Mouse (Mus musculus) limb, embryonic 13.5 days (tissue): ENCODE measurements around the gene Gm21680. TPM values are rescaled to one million over a fixed set of nuclear protein-coding genes. Genes with fewer than 3 reads are reported as not detected.
"Not testable (repeated sequence)": the region's sequence is repeated elsewhere in the genome, so short reads cannot be mapped to it uniquely, and the experiment has no call there.

Experiments
- ATAC-seq: fragments of 200-750 bp; cut with Nextera tagmentation; 2 replicates; pipeline ENCODE4 v1.8.0; 2017; ENCODE audit warnings: low read depth, moderate number of reproducible peaks, moderate TSS enrichment; ENCODE audit not compliant: low FRiP score
- H3K27ac ChIP-seq: fragments of 300-500 bp; sonication (generic); 2 replicates; pipeline ENCODE4 v1.5.1; 2015; ENCODE audit warnings: inconsistent platforms, mild to moderate bottlenecking, moderate library complexity
- H3K27me3 ChIP-seq: fragments of 300-500 bp; sonication (generic); 2 replicates; pipeline ENCODE4 v1.6.1; 2015; ENCODE audit warnings: mild to moderate bottlenecking, inconsistent platforms
- H3K36me3 ChIP-seq: fragments of 300-500 bp; sonication (generic); 2 replicates; pipeline ENCODE4 v1.6.1; 2015; ENCODE audit warnings: inconsistent platforms, mild to moderate bottlenecking, moderate library complexity
- H3K4me1 ChIP-seq: fragments of 300-500 bp; sonication (generic); 2 replicates; pipeline ENCODE4 v1.6.1; 2015; ENCODE audit warnings: inconsistent platforms
- H3K4me2 ChIP-seq: fragments of 300-500 bp; sonication (generic); replicated peaks from 2 replicates; pipeline ENCODE4 v1.6.1; 2015; ENCODE audit warnings: inconsistent platforms, mild to moderate bottlenecking, moderate library complexity
- H3K4me3 ChIP-seq: fragments of 300-500 bp; sonication (generic); 2 replicates; pipeline ENCODE4 v1.5.1; 2015; ENCODE audit warnings: moderate library complexity, mild to moderate bottlenecking, inconsistent platforms
- H3K9ac ChIP-seq: fragments of 300-500 bp; sonication (generic); 2 replicates; pipeline ENCODE4 v1.6.1; 2015; ENCODE audit warnings: mild to moderate bottlenecking, inconsistent platforms
- H3K9me3 ChIP-seq: fragments of 300-500 bp; sonication (generic); 2 replicates; pipeline ENCODE4 v1.6.1; 2016; ENCODE audit warnings: inconsistent platforms
- WGBS: fragments of 180-500 bp; shearing (Covaris S2); methylation state at CpG from one replicate; pipeline ENCODE4 v1.1.7; 2015; 5-methylcytosine and 5-hydroxymethylcytosine counted together
- polyA plus RNA-seq: library from polyadenylated mRNA; unstranded; fragments of >200 nt; fragmentation: Nextera tagmentation; extraction: Ambion mirVana; gene quantifications from 2 replicates; pipeline ENCODE4 v1.2.1, GENCODE M21; 2015

The Gm21680 gene
- 0.15 TPM in 1 of 2 replicates, not detected in the other for polyA plus RNA-seq

GRCm38 (mm10) chr5:25972563-25972962 is at the start of gene Gm21680:
TSS of gene Gm21680 (minus strand) at chr5:25972663.
- not testable (repeated sequence) for H3K4me1 ChIP-seq, H3K4me3 ChIP-seq, ATAC-seq, H3K27ac ChIP-seq, H3K4me2 ChIP-seq, H3K27me3 ChIP-seq, H3K9ac ChIP-seq, H3K9me3 ChIP-seq, H3K36me3 ChIP-seq
- no CpG with 5 or more reads among the region's 2 CpGs for WGBS

DNA sequence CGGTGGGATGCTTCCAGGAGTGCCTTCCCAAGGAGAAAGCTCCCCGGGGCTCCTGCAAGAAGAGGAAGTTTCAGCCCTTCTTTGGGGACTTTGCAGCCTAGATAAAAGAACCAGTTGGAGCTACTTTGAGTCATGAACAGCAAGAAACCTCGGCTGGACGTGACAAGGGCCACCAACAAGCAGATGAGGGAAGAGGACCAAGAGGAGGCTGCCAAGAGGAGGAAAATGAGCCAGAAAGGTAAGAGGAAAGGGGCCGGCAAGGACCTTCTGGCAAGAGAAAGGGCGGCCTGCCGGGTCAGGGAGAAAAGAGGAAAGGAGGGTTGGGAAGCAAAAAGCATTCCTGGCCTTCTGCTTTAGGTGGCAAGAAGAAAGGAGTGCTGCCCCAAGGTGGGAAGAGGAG is 35.2 kb upstream of the Gm21680 start:
- not testable (repeated sequence) for H3K4me2 ChIP-seq, H3K4me3 ChIP-seq, H3K9ac ChIP-seq, ATAC-seq, H3K36me3 ChIP-seq, H3K4me1 ChIP-seq, H3K27ac ChIP-seq, H3K9me3 ChIP-seq
- 64% methylated on average over 7 of the region's 7 CpGs for WGBS
- H3K27me3 ChIP-seq, result peaks cover 17% of the 10 kb centered on the region

DNA sequence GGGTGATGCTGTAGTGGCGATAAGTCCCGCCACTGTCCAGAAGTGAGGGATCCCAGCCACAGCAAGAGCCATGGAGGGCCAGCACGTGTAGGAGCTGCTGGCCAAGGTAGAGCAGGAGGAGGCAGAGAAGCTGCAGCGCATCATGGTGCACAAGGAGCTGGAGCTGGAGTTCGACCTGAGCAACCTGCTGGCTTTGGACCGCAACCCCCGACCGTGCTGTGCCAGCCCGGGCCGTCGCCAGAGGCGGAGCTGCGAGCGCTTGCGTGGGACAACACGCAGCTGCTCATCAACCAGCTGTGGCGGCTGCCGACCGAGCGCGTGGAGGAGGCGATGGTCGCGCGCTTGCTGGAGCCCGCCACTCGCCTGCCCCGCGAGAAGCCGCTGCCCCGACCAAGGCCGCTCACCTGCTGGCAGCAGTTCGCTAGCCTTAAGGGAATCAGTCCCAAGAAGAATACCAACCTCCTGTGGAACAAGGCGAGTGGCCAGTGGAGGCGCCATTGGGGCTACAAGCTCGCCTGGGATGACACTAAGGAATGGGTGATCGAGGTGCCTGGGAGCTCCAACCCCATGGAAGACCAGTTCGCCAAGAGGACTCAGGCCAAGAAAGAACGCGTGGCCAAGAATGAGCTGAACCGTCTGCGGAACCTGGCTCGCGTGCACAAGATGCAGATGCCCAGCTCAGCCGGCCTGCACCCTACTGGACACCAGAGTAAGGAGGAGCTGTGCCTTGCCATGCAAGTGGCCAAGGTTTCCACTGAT is 34.7 kb upstream of the Gm21680 start:
- 21% methylated on average over 45 of the region's 45 CpGs for WGBS
- not testable (repeated sequence) for H3K9me3 ChIP-seq, H3K27ac ChIP-seq, H3K36me3 ChIP-seq, H3K4me1 ChIP-seq
- Histone ChIP-seq H3K4me3 (peak overlapping the region; percentile 31), H3K27me3 (peaks cover 17% of the 10 kb centered on the region), H3K4me2 (peak overlapping the region; percentile 58), H3K9ac (peak overlapping the region; percentile 50; the same call in 1 of the 2 replicates)
- ATAC-seq, result peak; percentile 76

DNA sequence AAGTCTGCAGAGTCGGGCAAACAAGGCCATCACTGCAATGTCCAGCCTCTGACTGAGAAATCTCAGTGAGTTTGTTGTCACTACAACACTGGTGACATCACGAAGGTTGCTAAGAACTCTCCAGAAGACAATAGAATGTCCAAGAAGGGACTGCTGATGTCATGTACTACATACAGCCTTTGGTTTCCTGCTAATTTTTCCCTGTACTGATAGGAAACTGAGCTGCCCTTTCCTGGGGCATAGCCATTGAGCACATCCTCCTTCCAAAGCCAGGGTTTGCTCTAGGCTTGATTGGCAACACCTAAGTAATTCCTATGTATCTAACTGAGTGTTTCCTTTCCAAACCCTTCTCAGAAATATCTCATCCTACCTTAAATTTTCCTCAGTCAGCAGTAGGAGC is 32.2 kb upstream of the Gm21680 start, which contains the start of gene Gm1979:
Gene Gm1979, minus strand, starts transcription at position 101 of the 400 bp plus-strand sequence.
- not testable (repeated sequence) for H3K4me2 ChIP-seq, H3K9me3 ChIP-seq, H3K27ac ChIP-seq, H3K9ac ChIP-seq, H3K4me1 ChIP-seq, ATAC-seq, H3K36me3 ChIP-seq, H3K4me3 ChIP-seq
- 95% methylated on average over 1 of the region's 2 CpGs for WGBS
- peaks cover 17% of the 10 kb centered on the region for H3K27me3 ChIP-seq

DNA sequence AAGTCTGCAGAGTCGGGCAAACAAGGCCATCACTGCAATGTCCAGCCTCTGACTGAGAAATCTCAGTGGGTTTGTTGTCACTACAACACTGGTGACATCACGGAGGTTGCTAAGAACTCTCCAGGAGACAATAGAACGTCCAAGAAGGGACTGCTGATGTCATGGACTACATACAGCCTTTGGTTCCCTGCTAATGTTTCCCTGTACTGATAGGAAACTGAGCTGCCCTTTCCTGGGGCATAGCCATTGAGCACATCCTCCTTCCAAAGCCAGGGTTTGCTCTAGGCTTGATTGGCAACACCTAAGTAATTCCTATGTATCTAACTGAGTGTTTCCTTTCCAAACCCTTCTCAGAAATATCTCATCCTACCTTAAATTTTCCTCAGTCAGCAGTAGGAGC is 16.1 kb upstream of the Gm21680 start, which contains the start of gene Gm21698:
Gene Gm21698, minus strand, starts transcription at position 101 of the 400 bp plus-strand sequence.
- not testable (repeated sequence) for H3K9ac ChIP-seq, H3K4me1 ChIP-seq, ATAC-seq, H3K4me2 ChIP-seq, H3K27ac ChIP-seq, H3K27me3 ChIP-seq, H3K4me3 ChIP-seq, H3K36me3 ChIP-seq, H3K9me3 ChIP-seq
- no CpG with 5 or more reads among the region's 3 CpGs for WGBS

DNA sequence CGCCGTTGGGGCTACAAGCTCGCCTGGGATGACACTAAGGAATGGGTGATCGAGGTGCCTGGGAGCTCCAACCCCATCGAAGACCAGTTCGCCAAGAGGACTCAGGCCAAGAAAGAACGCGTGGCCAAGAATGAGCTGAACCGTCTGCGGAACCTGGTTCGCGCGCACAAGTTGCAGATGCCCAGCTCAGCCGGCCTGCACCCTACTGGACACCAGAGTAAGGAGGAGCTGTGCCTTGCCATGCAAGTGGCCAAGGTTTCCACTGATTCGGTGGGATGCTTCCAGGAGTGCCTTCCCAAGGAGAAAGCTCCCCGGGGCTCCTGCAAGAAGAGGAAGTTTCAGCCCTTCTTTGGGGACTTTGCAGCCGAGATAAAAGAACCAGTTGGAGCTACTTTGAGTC is 15.4 kb downstream of the Gm21680 start:
- not testable (repeated sequence) for ATAC-seq, H3K4me1 ChIP-seq, H3K27ac ChIP-seq, H3K9me3 ChIP-seq, H3K9ac ChIP-seq, H3K36me3 ChIP-seq
- 53% methylated on average over 17 of the region's 17 CpGs for WGBS
- peak overlapping the region; percentile 10; the same call in 1 of the 2 replicates for H3K4me3 ChIP-seq
- peak overlapping the region; percentile 44; the same call in 1 of the 2 replicates for H3K4me2 ChIP-seq
- peaks cover 12% of the 10 kb centered on the region for H3K27me3 ChIP-seq

GRCm38 (mm10) chr5:25956611-25957010 is 15.9 kb downstream of the Gm21680 start:
- not testable (repeated sequence) for H3K4me1 ChIP-seq, H3K36me3 ChIP-seq, H3K9me3 ChIP-seq, H3K9ac ChIP-seq, H3K27ac ChIP-seq, ATAC-seq
- WGBS, result 30% methylated on average over 32 of the region's 32 CpGs
- Histone ChIP-seq H3K4me3 (peak overlapping the region; percentile 10; the same call in 1 of the 2 replicates), H3K4me2 (peak overlapping the region; percentile 44), H3K27me3 (peaks cover 12% of the 10 kb centered on the region)

- not testable (repeated sequence) for H3K4me3 ChIP-seq, H3K27ac ChIP-seq, H3K9ac ChIP-seq, H3K36me3 ChIP-seq, ATAC-seq, H3K9me3 ChIP-seq, H3K4me1 ChIP-seq, H3K4me2 ChIP-seq
- WGBS, result 82% methylated on average over 2 of the region's 2 CpGs
- peaks cover 12% of the 10 kb centered on the region for H3K27me3 ChIP-seq
Measured at GRCm38 (mm10) chr5:25954317-25954716, 18.1 kb downstream of the Gm21680 start, which contains the start of gene Gm21671. TSS of gene Gm21671 (minus strand) at chr5:25954417.

GRCm38 (mm10) chr5:25945391-25945790 is 27.1 kb downstream of the Gm21680 start:
- not testable (repeated sequence) for ATAC-seq, H3K27ac ChIP-seq, H3K27me3 ChIP-seq, H3K4me1 ChIP-seq, H3K4me3 ChIP-seq, H3K9ac ChIP-seq, H3K4me2 ChIP-seq, H3K9me3 ChIP-seq, H3K36me3 ChIP-seq
- WGBS, result 86% methylated on average over 2 of the region's 2 CpGs

GRCm38 (mm10) chr5:25942281-25942680 is 30.2 kb downstream of the Gm21680 start, which contains the start of gene Gm21663:
TSS of gene Gm21663 (minus strand) at chr5:25942381.
- H3K9ac ChIP-seq, H3K4me1 ChIP-seq, H3K9me3 ChIP-seq, H3K27me3 ChIP-seq, H3K36me3 ChIP-seq, ATAC-seq, H3K27ac ChIP-seq, H3K4me2 ChIP-seq, H3K4me3 ChIP-seq: not testable (repeated sequence)
- 45% methylated on average over 2 of the region's 2 CpGs for WGBS
